Mouse (Mus musculus) brain, embryonic 18.5 days (tissue): ENCODE measurements at regions not wholly inside any gene's neighbourhood (a gene's known extent, or its start where the extent isn't known, plus 50 kb on each side); places are given as distances from the start of the nearest gene placed in this dataset.

Experiments used
- DNase-seq: peaks from one replicate; pipeline ENCODE4 v3.0.0-alpha.2; 2012; ENCODE audit warnings: low read depth, low spot score

- DNase-seq, result no peak
These were observed 140.9 kb downstream of the Nrip1 start for GRCm38 (mm10) chr16:76232680-76233079.

GRCm38 (mm10) chr16:76232174-76232573 lies 141.5 kb downstream of the Nrip1 start:
- DNase-seq, result no peak

GRCm38 (mm10) chr16:76230516-76231302 lies 142.9 kb downstream of the Nrip1 start:
- no peak for DNase-seq

GRCm38 (mm10) chr16:76228451-76228850 lies 145.2 kb downstream of the Nrip1 start:
- no peak for DNase-seq

- DNase-seq, result no peak
These were observed 147.2 kb downstream of the Nrip1 start for GRCm38 (mm10) chr16:76226446-76226845.

- no peak for DNase-seq
These were observed 147.9 kb downstream of the Nrip1 start for GRCm38 (mm10) chr16:76225587-76226226.

- no peak for DNase-seq
These were observed 148.6 kb downstream of the Nrip1 start for GRCm38 (mm10) chr16:76224901-76225586.

- no peak for DNase-seq
These were observed 149.9 kb downstream of the Nrip1 start for GRCm38 (mm10) chr16:76223716-76224115.

GRCm38 (mm10) chr16:76222960-76223359 lies 150.7 kb downstream of the Nrip1 start:
- no peak for DNase-seq

- DNase-seq, result no peak
These were observed 153.2 kb downstream of the Nrip1 start for GRCm38 (mm10) chr16:76220466-76220865.

GRCm38 (mm10) chr16:76219233-76219632 lies 154.4 kb downstream of the Nrip1 start:
- DNase-seq, result no peak

GRCm38 (mm10) chr16:76218310-76219170 lies 155.1 kb downstream of the Nrip1 start:
- no peak for DNase-seq

GRCm38 (mm10) chr16:76216184-76216583 lies 157.4 kb downstream of the Nrip1 start:
- DNase-seq, result no peak

- no peak for DNase-seq
These were observed 158.1 kb downstream of the Nrip1 start for GRCm38 (mm10) chr16:76215558-76215957.

GRCm38 (mm10) chr16:76201773-76202571 lies 171.7 kb downstream of the Nrip1 start:
- DNase-seq, result no peak

- no peak for DNase-seq
These were observed 172.6 kb downstream of the Nrip1 start for GRCm38 (mm10) chr16:76200801-76201728.

GRCm38 (mm10) chr16:76200268-76200667 lies 173.4 kb downstream of the Nrip1 start:
- no peak for DNase-seq

GRCm38 (mm10) chr16:76199006-76199405 lies 174.6 kb downstream of the Nrip1 start:
- DNase-seq, result no peak

GRCm38 (mm10) chr16:76194291-76194690 lies 172.2 kb upstream of the Samsn1 start:
- no peak for DNase-seq

GRCm38 (mm10) chr16:76191135-76191534 lies 169.1 kb upstream of the Samsn1 start:
- no peak for DNase-seq
